9 mouse cellular contexts compared by ENCODE assay signal in the genomic region with DNA sequence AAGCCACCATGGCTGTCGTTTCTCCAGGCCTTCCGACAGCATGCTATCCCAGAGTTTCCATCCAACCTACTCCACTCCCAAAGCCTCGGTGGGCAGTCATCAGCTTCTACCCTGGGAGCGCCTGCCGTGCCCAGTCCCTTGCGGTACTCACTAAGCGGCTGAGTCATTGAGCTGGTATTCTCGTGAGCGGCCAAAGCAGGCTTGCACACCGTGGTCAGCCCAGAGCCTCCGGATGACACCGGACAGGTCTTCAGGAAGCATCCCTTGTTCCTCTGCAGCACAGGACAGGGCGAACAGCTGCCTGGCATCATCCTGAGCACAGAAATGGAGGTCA. TPM values are rescaled to one million over a fixed set of nuclear protein-coding genes. Genes with fewer than 3 reads are reported as not detected.
DNase-seq lines count a peak whose midpoint lies in the region; ATAC-seq and TF ChIP-seq lines count a peak whose summit lies in the region.
"Had no signal": no experiment of that assay in that cellular context is flagged by ENCODE, and none has a peak within 500 bp of the region (broad histone marks: within the 10 kb centered on the region; RNA-seq: fewer than 3 reads in every experiment).

No protein-coding gene starts in this region.

- peak; percentile 34 for ATAC-seq in kidney, postnatal 0 days (replicated peaks; ENCODE audit: low FRiP score, low read depth)
- ATAC-seq in heart, embryonic 15.5 days (replicated peaks; ENCODE audit: insufficient number of reproducible peaks, insufficient read depth, low FRiP score, low read depth): peak; percentile 68; the same call in 1 of the 2 replicates
- ATAC-seq in liver, embryonic 16.5 days (ENCODE audit: low read depth): no peak

- no peak overlapping the region for H3K4me3 ChIP-seq in kidney, postnatal 0 days (replicated peaks; ENCODE audit: low read depth, low read length)
- H3K4me3 ChIP-seq in heart, embryonic 15.5 days: peak overlapping the region; percentile 0; the same call in 1 of the 2 replicates
- no peak overlapping the region for H3K4me3 ChIP-seq in liver, embryonic 16.5 days (ENCODE audit: low read depth, low read length)

- H3K9ac ChIP-seq in kidney, postnatal 0 days (ENCODE audit: low read depth, low read length): no peak overlapping the region
- peak overlapping the region; percentile 22; the same call in 1 of the 2 replicates for H3K9ac ChIP-seq in heart, embryonic 15.5 days
- no peak overlapping the region for H3K9ac ChIP-seq in liver, embryonic 16.5 days (ENCODE audit: low read depth, low read length)

- DNase-seq in kidney, postnatal 0 days (ENCODE audit: low spot score): no peak
- no peak for DNase-seq in kidney, adult 18-20 months
- peak; percentile 33 for DNase-seq in adipocyte (ENCODE audit: low spot score)
- DNase-seq in thymus, postnatal 0 days (ENCODE audit: low spot score): no peak
- DNase-seq in left cerebral cortex, adult 18-20 months (ENCODE audit: low spot score in 2 of 2): no peak
- DNase-seq: right cerebral cortex, adult 18-20 months had no signal

- H3K27me3 ChIP-seq in kidney, postnatal 0 days (ENCODE audit: insufficient read depth, low read length): no peaks in the 10 kb centered on the region
- H3K27me3 ChIP-seq in heart, embryonic 15.5 days: no peaks in the 10 kb centered on the region
- H3K27me3 ChIP-seq in liver, embryonic 16.5 days (ENCODE audit: control insufficient read depth, insufficient read depth, low read depth, low read length): no peaks in the 10 kb centered on the region

- H3K4me1 ChIP-seq in kidney, postnatal 0 days (replicated peaks; ENCODE audit: insufficient read depth, low read length): peaks cover 23% of the 10 kb centered on the region; the same call in 1 of the 2 replicates
- H3K4me1 ChIP-seq in heart, embryonic 15.5 days (replicated peaks): peaks cover 68% of the 10 kb centered on the region
- peaks cover 19% of the 10 kb centered on the region for H3K4me1 ChIP-seq in liver, embryonic 16.5 days (ENCODE audit: control insufficient read depth, low read depth, low read length)

- no peak for TF ChIP-seq CTCF in kidney, postnatal 0 days (IDR thresholded peaks at IDR 0.05; ENCODE audit: low read depth)

- H3K36me3 ChIP-seq in kidney, postnatal 0 days (ENCODE audit: insufficient read depth, low read length): peaks cover 50% of the 10 kb centered on the region
- H3K36me3 ChIP-seq in heart, embryonic 15.5 days: peaks cover 57% of the 10 kb centered on the region
- peaks cover 32% of the 10 kb centered on the region for H3K36me3 ChIP-seq in liver, embryonic 16.5 days (ENCODE audit: control insufficient read depth, insufficient read depth)

- WGBS in kidney, postnatal 0 days: 59% methylated on average over 13 of the region's 13 CpGs
- WGBS in heart, embryonic 15.5 days: 27% methylated on average over 13 of the region's 13 CpGs
- 63% methylated on average over 13 of the region's 13 CpGs for WGBS in liver, embryonic 16.5 days (ENCODE audit: insufficient replicate concordance)

- H3K27ac ChIP-seq in kidney, postnatal 0 days: peak overlapping the region; percentile 89
- peak overlapping the region; percentile 97 for H3K27ac ChIP-seq in heart, embryonic 15.5 days
- H3K27ac ChIP-seq in liver, embryonic 16.5 days (ENCODE audit: low read length): peak overlapping the region; percentile 87

- H3K9me3 ChIP-seq in kidney, postnatal 0 days (replicated peaks; ENCODE audit: low read length): no peaks in the 10 kb centered on the region
- H3K9me3 ChIP-seq in heart, embryonic 15.5 days (replicated peaks): no peaks in the 10 kb centered on the region
- H3K9me3 ChIP-seq in liver, embryonic 16.5 days (replicated peaks; ENCODE audit: control insufficient read depth, low read length): no peaks in the 10 kb centered on the region

- no peak overlapping the region for H3K4me2 ChIP-seq in kidney, postnatal 0 days (ENCODE audit: low read length)
- peak overlapping the region; percentile 38 for H3K4me2 ChIP-seq in heart, embryonic 15.5 days
- H3K4me2 ChIP-seq in liver, embryonic 16.5 days (ENCODE audit: low read depth, low read length): no peak overlapping the region

RNA-seq across cellular contexts. Expression of gene Sema3b, which starts 10.5 kb away (rescaled TPM):
- polyA plus RNA-seq in kidney, postnatal 0 days (2015; fragmentation: Nextera tagmentation; extraction: Ambion mirVana): 30.5 and 33.3 TPM in 2 replicates
- 9.7 and 10.7 TPM in 2 replicates for polyA plus RNA-seq in heart, embryonic 15.5 days (2015; fragmentation: Nextera tagmentation; extraction: Ambion mirVana)
- polyA plus RNA-seq in liver, embryonic 16.5 days (2015; fragmentation: Nextera tagmentation; extraction: Ambion mirVana): 0.33 and 1.4 TPM in 2 replicates
- polyA plus RNA-seq in thymus, postnatal 0 days (2015; fragmentation: Nextera tagmentation; extraction: Ambion mirVana): 1.4 and 1.8 TPM in 2 replicates
- total RNA-seq in left cerebral cortex, adult 18-20 months (2021): 1 to 10 TPM; 3.5 to 4.5 TPM
- total RNA-seq: hematopoietic stem cell, adult 5-6 weeks had no signal

RNA-seq across cellular contexts. Expression of gene Gnai2, which starts 15.7 kb away (rescaled TPM):
- polyA plus RNA-seq in kidney, postnatal 0 days (2015; fragmentation: Nextera tagmentation; extraction: Ambion mirVana): 351 and 359 TPM in 2 replicates
- 367 and 431 TPM in 2 replicates for polyA plus RNA-seq in heart, embryonic 15.5 days (2015; fragmentation: Nextera tagmentation; extraction: Ambion mirVana)
- 144 and 153 TPM in 2 replicates for polyA plus RNA-seq in liver, embryonic 16.5 days (2015; fragmentation: Nextera tagmentation; extraction: Ambion mirVana)
- 466 and 479 TPM in 2 replicates for polyA plus RNA-seq in thymus, postnatal 0 days (2015; fragmentation: Nextera tagmentation; extraction: Ambion mirVana)
- total RNA-seq in left cerebral cortex, adult 18-20 months (2021): 100 to 1,000 TPM; 222 to 239 TPM

RNA-seq across cellular contexts. Expression of gene Ifrd2, which starts 32.1 kb away (rescaled TPM):
- polyA plus RNA-seq in kidney, postnatal 0 days (2015; fragmentation: Nextera tagmentation; extraction: Ambion mirVana): 28.9 and 29.9 TPM in 2 replicates
- 31.7 and 45.7 TPM in 2 replicates for polyA plus RNA-seq in heart, embryonic 15.5 days (2015; fragmentation: Nextera tagmentation; extraction: Ambion mirVana)
- 145 and 166 TPM in 2 replicates for polyA plus RNA-seq in liver, embryonic 16.5 days (2015; fragmentation: Nextera tagmentation; extraction: Ambion mirVana)
- polyA plus RNA-seq in thymus, postnatal 0 days (2015; fragmentation: Nextera tagmentation; extraction: Ambion mirVana): 43.6 and 48.7 TPM in 2 replicates
- 10 to 100 TPM; 11.3 to 11.9 TPM for total RNA-seq in left cerebral cortex, adult 18-20 months (2021)

RNA-seq across cellular contexts. Expression of gene Hyal3, which starts 38.9 kb away (rescaled TPM):
- 1.3 and 2.0 TPM in 2 replicates for polyA plus RNA-seq in kidney, postnatal 0 days (2015; fragmentation: Nextera tagmentation; extraction: Ambion mirVana)
- 0.68 and 0.82 TPM in 2 replicates for polyA plus RNA-seq in heart, embryonic 15.5 days (2015; fragmentation: Nextera tagmentation; extraction: Ambion mirVana)
- 0.89 and 0.96 TPM in 2 replicates for polyA plus RNA-seq in liver, embryonic 16.5 days (2015; fragmentation: Nextera tagmentation; extraction: Ambion mirVana)
- 0.90 and 1.2 TPM in 2 replicates for polyA plus RNA-seq in thymus, postnatal 0 days (2015; fragmentation: Nextera tagmentation; extraction: Ambion mirVana)
- total RNA-seq in left cerebral cortex, adult 18-20 months (2021): 1 to 10 TPM; 1.6 TPM

RNA-seq across cellular contexts. Expression of gene Naa80, which starts 40.8 kb away (rescaled TPM):
- 20.3 and 22.3 TPM in 2 replicates for polyA plus RNA-seq in kidney, postnatal 0 days (2015; fragmentation: Nextera tagmentation; extraction: Ambion mirVana)
- polyA plus RNA-seq in heart, embryonic 15.5 days (2015; fragmentation: Nextera tagmentation; extraction: Ambion mirVana): 13.4 and 17.2 TPM in 2 replicates
- 10.5 and 14.1 TPM in 2 replicates for polyA plus RNA-seq in liver, embryonic 16.5 days (2015; fragmentation: Nextera tagmentation; extraction: Ambion mirVana)
- 18.4 and 23.1 TPM in 2 replicates for polyA plus RNA-seq in thymus, postnatal 0 days (2015; fragmentation: Nextera tagmentation; extraction: Ambion mirVana)
- total RNA-seq in left cerebral cortex, adult 18-20 months (2021): 10 to 100 TPM; 10.1 to 13.4 TPM
